Mouse (Mus musculus) neural tube, embryonic 15.5 days (tissue): ENCODE data around the gene Suds3. TPM values are rescaled to one million over a fixed set of nuclear protein-coding genes. Genes with fewer than 3 reads are reported as not detected.

Experiments used
- ATAC-seq: fragments of 200-750 bp; cut with Nextera tagmentation; 2 replicates; pipeline ENCODE4 v1.8.0; 2017; ENCODE audit warnings: mild to moderate bottlenecking, moderate TSS enrichment, moderate library complexity; ENCODE audit not compliant: low FRiP score
- H3K27ac ChIP-seq: fragments of 300-500 bp; sonication (generic); replicated peaks from 2 replicates; pipeline ENCODE4 v1.5.1; 2015; ENCODE audit warnings: mild to moderate bottlenecking, inconsistent platforms
- H3K27me3 ChIP-seq: fragments of 300-500 bp; sonication (generic); replicated peaks from 2 replicates; pipeline ENCODE4 v1.6.1; 2015; ENCODE audit warnings: inconsistent platforms
- H3K36me3 ChIP-seq: fragments of 300-500 bp; sonication (generic); 2 replicates; pipeline ENCODE4 v1.6.1; 2015; ENCODE audit warnings: inconsistent platforms
- H3K4me1 ChIP-seq: fragments of 300-500 bp; sonication (generic); 2 replicates; pipeline ENCODE4 v1.6.1; 2015; ENCODE audit warnings: inconsistent platforms
- H3K4me2 ChIP-seq: fragments of 300-500 bp; sonication (generic); 2 replicates; pipeline ENCODE4 v1.6.1; 2015; ENCODE audit warnings: inconsistent platforms, mild to moderate bottlenecking, moderate library complexity
- H3K4me3 ChIP-seq: fragments of 300-500 bp; sonication (generic); replicated peaks from 2 replicates; pipeline ENCODE4 v1.5.1; 2015; ENCODE audit warnings: mild to moderate bottlenecking, inconsistent platforms
- H3K9ac ChIP-seq: fragments of 300-500 bp; sonication (generic); replicated peaks from 2 replicates; pipeline ENCODE4 v1.6.1; 2015; ENCODE audit warnings: mild to moderate bottlenecking, inconsistent platforms
- H3K9me3 ChIP-seq: fragments of 300-500 bp; sonication (generic); replicated peaks from 2 replicates; pipeline ENCODE4 v1.6.1; 2016; ENCODE audit warnings: inconsistent platforms
- WGBS: fragments of 180-500 bp; shearing (Covaris S2); methylation state at CpG from one replicate; pipeline ENCODE4 v1.1.7; 2015; ENCODE audit warnings: mixed read lengths; 5-methylcytosine and 5-hydroxymethylcytosine counted together
- polyA plus RNA-seq: library from polyadenylated mRNA; unstranded; fragments of >200 nt; fragmentation: Nextera tagmentation; extraction: Ambion mirVana; gene quantifications from 2 replicates; pipeline ENCODE4 v1.2.1, GENCODE M21; 2015

Gene Suds3
- polyA plus RNA-seq, 1 experiment from 2014 or later: 81.9 TPM

GRCm38 (mm10) chr5:117087718-117088117 lies 28.2 kb downstream of the Suds3 start:
- Histone ChIP-seq H3K27me3 (no peaks in the 10 kb centered on the region), H3K4me1 (peaks cover 20% of the 10 kb centered on the region), H3K27ac (no peak overlapping the region), H3K36me3 (peaks cover 19% of the 10 kb centered on the region), H3K4me3 (peak overlapping the region; percentile 3; the same call in 1 of the 2 replicates), H3K4me2 (peak overlapping the region; percentile 51), H3K9me3 (no peaks in the 10 kb centered on the region), H3K9ac (peak overlapping the region; percentile 26)
- WGBS: 7% methylated on average over 13 of the region's 13 CpGs
- peak; percentile 63; the same call in 1 of the 2 replicates for ATAC-seq

- Histone ChIP-seq H3K4me2 (peak overlapping the region; percentile 49), H3K4me3 (peak overlapping the region; percentile 19), H3K36me3 (no peaks in the 10 kb centered on the region), H3K4me1 (peaks cover 11% of the 10 kb centered on the region), H3K27ac (no peak overlapping the region), H3K9me3 (no peaks in the 10 kb centered on the region), H3K9ac (no peak overlapping the region), H3K27me3 (no peaks in the 10 kb centered on the region)
- ATAC-seq: peak; percentile 65; the same call in 1 of the 2 replicates
- WGBS: 18% methylated on average over 10 of the region's 10 CpGs
These were observed 46.4 kb downstream of the Suds3 start for GRCm38 (mm10) chr5:117069498-117069894.

GRCm38 (mm10) chr5:117068808-117069497 lies 47.0 kb downstream of the Suds3 start:
- Histone ChIP-seq H3K27me3 (no peaks in the 10 kb centered on the region), H3K4me2 (peak overlapping the region; percentile 49), H3K9ac (no peak overlapping the region), H3K9me3 (no peaks in the 10 kb centered on the region), H3K36me3 (no peaks in the 10 kb centered on the region), H3K27ac (no peak overlapping the region), H3K4me3 (peak overlapping the region; percentile 19), H3K4me1 (peaks cover 11% of the 10 kb centered on the region)
- WGBS: 26% methylated on average over 18 of the region's 19 CpGs
- no peak for ATAC-seq

- ATAC-seq: no peak
- H3K27ac ChIP-seq: no peak overlapping the region
- H3K4me1 ChIP-seq: peaks cover 11% of the 10 kb centered on the region
- H3K4me3 ChIP-seq: no peak overlapping the region
- H3K9ac ChIP-seq: no peak overlapping the region
- H3K27me3 ChIP-seq: no peaks in the 10 kb centered on the region
- H3K4me2 ChIP-seq: no peak overlapping the region
- WGBS: 81% methylated on average over 13 of the region's 13 CpGs
- no peaks in the 10 kb centered on the region for H3K9me3 ChIP-seq
- H3K36me3 ChIP-seq: no peaks in the 10 kb centered on the region
These were observed 47.7 kb downstream of the Suds3 start for GRCm38 (mm10) chr5:117068181-117068580.

- Histone ChIP-seq H3K27ac (no peak overlapping the region), H3K27me3 (no peaks in the 10 kb centered on the region), H3K4me3 (no peak overlapping the region), H3K9me3 (no peaks in the 10 kb centered on the region), H3K9ac (no peak overlapping the region), H3K4me1 (no peaks in the 10 kb centered on the region), H3K4me2 (no peak overlapping the region), H3K36me3 (no peaks in the 10 kb centered on the region)
- ATAC-seq: no peak
- 67% methylated on average over 2 of the region's 2 CpGs for WGBS
These were observed 54.7 kb downstream of the Suds3 start for GRCm38 (mm10) chr5:117061251-117061650.

GRCm38 (mm10) chr5:117060484-117061130 lies 55.3 kb downstream of the Suds3 start:
- Histone ChIP-seq H3K27ac (no peak overlapping the region), H3K4me1 (no peaks in the 10 kb centered on the region), H3K4me3 (no peak overlapping the region), H3K4me2 (no peak overlapping the region), H3K27me3 (no peaks in the 10 kb centered on the region), H3K9me3 (no peaks in the 10 kb centered on the region), H3K36me3 (no peaks in the 10 kb centered on the region), H3K9ac (no peak overlapping the region)
- no peak for ATAC-seq
- 83% methylated on average over 18 of the region's 18 CpGs for WGBS

GRCm38 (mm10) chr5:117049940-117050339 lies 66.0 kb downstream of the Suds3 start:
- no peaks in the 10 kb centered on the region for H3K4me1 ChIP-seq
- no peak overlapping the region for H3K9ac ChIP-seq
- no peak for ATAC-seq
- H3K9me3 ChIP-seq: no peaks in the 10 kb centered on the region
- no peaks in the 10 kb centered on the region for H3K36me3 ChIP-seq
- H3K4me3 ChIP-seq: no peak overlapping the region
- H3K27ac ChIP-seq: no peak overlapping the region
- H3K4me2 ChIP-seq: no peak overlapping the region
- 76% methylated on average over 7 of the region's 7 CpGs for WGBS
- H3K27me3 ChIP-seq: no peaks in the 10 kb centered on the region

- Histone ChIP-seq H3K27ac (no peak overlapping the region), H3K36me3 (no peaks in the 10 kb centered on the region), H3K4me1 (no peaks in the 10 kb centered on the region), H3K9me3 (no peaks in the 10 kb centered on the region), H3K4me3 (no peak overlapping the region), H3K4me2 (no peak overlapping the region), H3K9ac (no peak overlapping the region), H3K27me3 (no peaks in the 10 kb centered on the region)
- 71% methylated on average over 10 of the region's 10 CpGs for WGBS
- no peak for ATAC-seq
These were observed 70.8 kb downstream of the Suds3 start for GRCm38 (mm10) chr5:117045101-117045500.

- H3K4me3 ChIP-seq: no peak overlapping the region
- ATAC-seq: no peak
- WGBS: 69% methylated on average over 11 of the region's 11 CpGs
These were observed 73.3 kb downstream of the Suds3 start for GRCm38 (mm10) chr5:117042661-117043060.

More at GRCm38 (mm10) chr5:117042661-117043060, 73.3 kb downstream of the Suds3 start:
- H3K9me3 ChIP-seq: no peaks in the 10 kb centered on the region
- no peaks in the 10 kb centered on the region for H3K27me3 ChIP-seq
- H3K4me2 ChIP-seq: no peak overlapping the region
- no peaks in the 10 kb centered on the region for H3K36me3 ChIP-seq
- no peak overlapping the region for H3K9ac ChIP-seq
- H3K27ac ChIP-seq: no peak overlapping the region
- no peaks in the 10 kb centered on the region for H3K4me1 ChIP-seq

Other genes with a start within 250 kb of the Suds3 start
- 63.8 and 67.1 TPM in 2 replicates for gene Taok3, start 4.0 kb upstream of the Suds3 start, polyA plus RNA-seq
- 1,021 and 1,056 TPM in 2 replicates for gene Pebp1, start 171.5 kb upstream of the Suds3 start, polyA plus RNA-seq
- gene Vsig10, start 203.0 kb upstream of the Suds3 start, polyA plus RNA-seq: 1.8 and 2.5 TPM in 2 replicates
- 255 and 299 TPM in 2 replicates for gene Wsb2, start 241.2 kb upstream of the Suds3 start, polyA plus RNA-seq